Mouse (Mus musculus): Measurements from ENCODE around the gene Ccdc157. TPM values are rescaled to one million over a fixed set of nuclear protein-coding genes. Genes with fewer than 3 reads are reported as not detected.
A peak's percentile ranks its signal among the peaks of the same experiment; 100 is the strongest.

Gene Ccdc157
- total and polyA plus RNA-seq, 2 experiments, result 4.5 to 9.3 TPM

DNA sequence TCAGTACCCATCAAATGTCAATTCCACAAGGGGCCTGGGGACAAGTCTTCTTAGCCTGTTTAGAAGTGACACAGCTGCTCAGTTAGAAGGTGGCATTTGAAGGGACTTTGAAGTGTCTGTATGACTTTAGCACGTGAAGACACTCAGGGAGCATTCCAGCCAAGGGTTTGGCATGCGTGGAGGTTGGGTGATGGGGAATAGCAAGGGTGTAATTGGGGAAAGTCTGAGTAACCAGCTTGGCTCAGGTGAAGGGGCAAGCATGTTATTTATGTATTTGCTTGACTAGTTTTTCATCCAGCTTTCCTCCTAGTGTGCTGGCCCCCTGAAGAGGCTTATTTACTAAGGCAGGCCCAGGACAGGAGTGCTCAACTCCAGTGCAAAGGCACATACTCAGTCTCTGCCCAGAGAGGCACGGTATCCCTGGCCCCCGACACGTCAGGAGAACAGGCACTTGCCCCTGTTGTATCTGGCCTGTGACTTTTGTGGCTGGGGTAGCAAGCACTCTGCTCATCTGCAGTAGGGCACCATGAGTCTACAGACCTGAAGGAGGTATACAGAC lies 45.1 kb upstream of the Ccdc157 start:
- H3K27ac ChIP-seq (replicated peaks; ENCODE audit: insufficient read depth, low read depth, low read length), result no peak overlapping the region
- H3K9ac ChIP-seq (ENCODE audit: low read depth, low read length), result no peak overlapping the region
- peaks cover 8% of the 10 kb centered on the region for H3K4me1 ChIP-seq (ENCODE audit: control insufficient read depth, insufficient read depth, low read length)
- no peak overlapping the region for H3K4me3 ChIP-seq (ENCODE audit: insufficient read depth, low read depth, low read length)
- H3K36me3 ChIP-seq (ENCODE audit: control insufficient read depth, insufficient read depth, low read length), result peaks cover 19% of the 10 kb centered on the region
- 91% methylated on average over 5 of the region's 5 CpGs for whole genome bisulfite sequencing
- no peak for DNase-seq (ENCODE audit: extremely low read depth, low read depth, low spot score)
- TF ChIP-seq POLR2A (IDR thresholded peaks at IDR 0.05; ENCODE audit: extremely low read depth, insufficient read depth, low read length), result no peak
- TF ChIP-seq CTCF (IDR thresholded peaks at IDR 0.05; ENCODE audit: low read depth, low read length), result no peak
- H3K27me3 ChIP-seq (ENCODE audit: control insufficient read depth, insufficient read depth, low read length), result no peaks in the 10 kb centered on the region
- H3K79me2 ChIP-seq (ENCODE audit: control insufficient read depth, insufficient read depth, low read length), result peaks cover 5% of the 10 kb centered on the region; the same call in 1 of the 2 replicates

- Histone ChIP-seq H3K27me3 (ENCODE audit: control insufficient read depth, insufficient read depth, low read length) (no peaks in the 10 kb centered on the region), H3K27ac (replicated peaks; ENCODE audit: insufficient read depth, low read depth, low read length) (peak overlapping the region; percentile 26), H3K4me1 (ENCODE audit: control insufficient read depth, insufficient read depth, low read length) (peaks cover 8% of the 10 kb centered on the region), H3K79me2 (ENCODE audit: control insufficient read depth, insufficient read depth, low read length) (peaks cover 17% of the 10 kb centered on the region; the same call in 1 of the 2 replicates), H3K9ac (ENCODE audit: low read depth, low read length) (no peak overlapping the region), H3K36me3 (ENCODE audit: control insufficient read depth, insufficient read depth, low read length) (peaks cover 10% of the 10 kb centered on the region), H3K4me3 (ENCODE audit: insufficient read depth, low read depth, low read length) (no peak overlapping the region)
- peak; percentile 90 for DNase-seq (ENCODE audit: extremely low read depth, low read depth, low spot score)
- TF ChIP-seq CTCF (IDR thresholded peaks at IDR 0.05; ENCODE audit: low read depth, low read length) (no peak), POLR2A (IDR thresholded peaks at IDR 0.05; ENCODE audit: extremely low read depth, insufficient read depth, low read length) (no peak)
- 15% methylated on average over 2 of the region's 2 CpGs for WGBS
Observed at GRCm38 (mm10) chr11:4203705-4204074, 43.6 kb upstream of the Ccdc157 start.

GRCm38 (mm10) chr11:4202995-4203704 lies 43.1 kb upstream of the Ccdc157 start:
- 69% methylated on average over 12 of the region's 12 CpGs for WGBS
- Histone ChIP-seq H3K4me3 (ENCODE audit: insufficient read depth, low read depth, low read length) (no peak overlapping the region), H3K4me1 (ENCODE audit: control insufficient read depth, insufficient read depth, low read length) (peaks cover 8% of the 10 kb centered on the region), H3K27me3 (ENCODE audit: control insufficient read depth, insufficient read depth, low read length) (no peaks in the 10 kb centered on the region), H3K36me3 (ENCODE audit: control insufficient read depth, insufficient read depth, low read length) (peaks cover 8% of the 10 kb centered on the region), H3K27ac (replicated peaks; ENCODE audit: insufficient read depth, low read depth, low read length) (peak overlapping the region; percentile 26), H3K79me2 (ENCODE audit: control insufficient read depth, insufficient read depth, low read length) (peaks cover 19% of the 10 kb centered on the region; the same call in 1 of the 2 replicates), H3K9ac (ENCODE audit: low read depth, low read length) (no peak overlapping the region)
- TF ChIP-seq POLR2A (IDR thresholded peaks at IDR 0.05; ENCODE audit: extremely low read depth, insufficient read depth, low read length), result no peak
- no peak for TF ChIP-seq CTCF (IDR thresholded peaks at IDR 0.05; ENCODE audit: low read depth, low read length)
- no peak for DNase-seq (ENCODE audit: extremely low read depth, low read depth, low spot score)

- Histone ChIP-seq H3K79me2 (ENCODE audit: control insufficient read depth, insufficient read depth, low read length) (peaks cover 19% of the 10 kb centered on the region; the same call in 1 of the 2 replicates), H3K4me3 (ENCODE audit: insufficient read depth, low read depth, low read length) (no peak overlapping the region), H3K36me3 (ENCODE audit: control insufficient read depth, insufficient read depth, low read length) (peaks cover 8% of the 10 kb centered on the region), H3K27me3 (ENCODE audit: control insufficient read depth, insufficient read depth, low read length) (no peaks in the 10 kb centered on the region), H3K9ac (ENCODE audit: low read depth, low read length) (no peak overlapping the region), H3K27ac (replicated peaks; ENCODE audit: insufficient read depth, low read depth, low read length) (0 out of 2 replicates have a peak overlapping the region, but pooled peaks have one; percentile 1), H3K4me1 (ENCODE audit: control insufficient read depth, insufficient read depth, low read length) (peaks cover 13% of the 10 kb centered on the region)
- WGBS, result 68% methylated on average over 11 of the region's 11 CpGs
- peak; percentile 70 for DNase-seq (ENCODE audit: extremely low read depth, low read depth, low spot score)
- no peak for TF ChIP-seq CTCF (IDR thresholded peaks at IDR 0.05; ENCODE audit: low read depth, low read length)
- TF ChIP-seq POLR2A (IDR thresholded peaks at IDR 0.05; ENCODE audit: extremely low read depth, insufficient read depth, low read length), result no peak
Observed at GRCm38 (mm10) chr11:4201981-4202700, 42.0 kb upstream of the Ccdc157 start.

- H3K27ac ChIP-seq (replicated peaks; ENCODE audit: insufficient read depth, low read depth, low read length), result peak overlapping the region; percentile 34
- 20% methylated on average over 1 of the region's 1 CpGs for WGBS
- DNase-seq (ENCODE audit: extremely low read depth, low read depth, low spot score), result peak; percentile 87
Observed at GRCm38 (mm10) chr11:4197691-4198090, 37.6 kb upstream of the Ccdc157 start.

More at GRCm38 (mm10) chr11:4197691-4198090, 37.6 kb upstream of the Ccdc157 start:
- TF ChIP-seq POLR2A (IDR thresholded peaks at IDR 0.05; ENCODE audit: extremely low read depth, insufficient read depth, low read length) (no peak), CTCF (IDR thresholded peaks at IDR 0.05; ENCODE audit: low read depth, low read length) (no peak)
- Histone ChIP-seq H3K36me3 (ENCODE audit: control insufficient read depth, insufficient read depth, low read length) (no peaks in the 10 kb centered on the region), H3K4me3 (ENCODE audit: insufficient read depth, low read depth, low read length) (no peak overlapping the region), H3K4me1 (ENCODE audit: control insufficient read depth, insufficient read depth, low read length) (peaks cover 8% of the 10 kb centered on the region), H3K9ac (ENCODE audit: low read depth, low read length) (no peak overlapping the region), H3K79me2 (ENCODE audit: control insufficient read depth, insufficient read depth, low read length) (peaks cover 43% of the 10 kb centered on the region; the same call in 1 of the 2 replicates), H3K27me3 (ENCODE audit: control insufficient read depth, insufficient read depth, low read length) (no peaks in the 10 kb centered on the region)

Measured in liver, adult 2 months (tissue).